Mouse (Mus musculus): ENCODE results near the gene Hunk. TPM values are rescaled to one million over a fixed set of nuclear protein-coding genes. Genes with fewer than 3 reads are reported as not detected.

Gene Hunk
- polyA plus RNA-seq, 1 experiment, result 2.9 TPM

- 84% methylated on average over 9 of the region's 9 CpGs for WGBS
These were observed 38.6 kb downstream of the Hunk start for GRCm38 (mm10) chr16:90424391-90424790.

GRCm38 (mm10) chr16:90426234-90426633 is 40.4 kb downstream of the Hunk start:
- 78% methylated on average over 5 of the region's 5 CpGs for whole genome bisulfite sequencing
- TF ChIP-seq POLR2A (IDR thresholded peaks at IDR 0.05; ENCODE audit: control insufficient read depth, extremely low read depth, insufficient read depth, low read length, poor library complexity) (no peak), CTCF (IDR thresholded peaks at IDR 0.05; ENCODE audit: borderline replicate concordance, control insufficient read depth, extremely low read depth, insufficient read depth, low read length, poor library complexity) (no peak)
- H3K36me3 ChIP-seq (ENCODE audit: control insufficient read depth, insufficient read depth, low read length), result no peaks in the 10 kb centered on the region
- no peak overlapping the region for H3K4me3 ChIP-seq (ENCODE audit: control insufficient read depth, insufficient read depth, low read length)
- H3K27me3 ChIP-seq (ENCODE audit: control insufficient read depth, insufficient read depth, low read length), result no peaks in the 10 kb centered on the region
- no peak for DNase-seq
- no peak overlapping the region for H3K27ac ChIP-seq (ENCODE audit: control insufficient read depth, insufficient read depth, low read length)
- H3K4me1 ChIP-seq (replicated peaks; ENCODE audit: control insufficient read depth, insufficient read depth, low read length), result no peaks in the 10 kb centered on the region

More at GRCm38 (mm10) chr16:90424391-90424790, 38.6 kb downstream of the Hunk start:
- no peak for TF ChIP-seq POLR2A (IDR thresholded peaks at IDR 0.05; ENCODE audit: control insufficient read depth, extremely low read depth, insufficient read depth, low read length, poor library complexity)
- no peak for TF ChIP-seq CTCF (IDR thresholded peaks at IDR 0.05; ENCODE audit: borderline replicate concordance, control insufficient read depth, extremely low read depth, insufficient read depth, low read length, poor library complexity)
- Histone ChIP-seq H3K27me3 (ENCODE audit: control insufficient read depth, insufficient read depth, low read length) (no peaks in the 10 kb centered on the region), H3K4me3 (ENCODE audit: control insufficient read depth, insufficient read depth, low read length) (no peak overlapping the region), H3K27ac (ENCODE audit: control insufficient read depth, insufficient read depth, low read length) (no peak overlapping the region), H3K36me3 (ENCODE audit: control insufficient read depth, insufficient read depth, low read length) (no peaks in the 10 kb centered on the region), H3K4me1 (replicated peaks; ENCODE audit: control insufficient read depth, insufficient read depth, low read length) (no peaks in the 10 kb centered on the region)
- DNase-seq, result no peak

GRCm38 (mm10) chr16:90427838-90428630 is 42.2 kb downstream of the Hunk start:
- DNase-seq, result no peak
- Histone ChIP-seq H3K27ac (ENCODE audit: control insufficient read depth, insufficient read depth, low read length) (no peak overlapping the region), H3K4me1 (replicated peaks; ENCODE audit: control insufficient read depth, insufficient read depth, low read length) (no peaks in the 10 kb centered on the region), H3K27me3 (ENCODE audit: control insufficient read depth, insufficient read depth, low read length) (no peaks in the 10 kb centered on the region), H3K36me3 (ENCODE audit: control insufficient read depth, insufficient read depth, low read length) (no peaks in the 10 kb centered on the region), H3K4me3 (ENCODE audit: control insufficient read depth, insufficient read depth, low read length) (no peak overlapping the region)
- 94% methylated on average over 8 of the region's 8 CpGs for WGBS
- TF ChIP-seq CTCF (IDR thresholded peaks at IDR 0.05; ENCODE audit: borderline replicate concordance, control insufficient read depth, extremely low read depth, insufficient read depth, low read length, poor library complexity) (no peak), POLR2A (IDR thresholded peaks at IDR 0.05; ENCODE audit: control insufficient read depth, extremely low read depth, insufficient read depth, low read length, poor library complexity) (no peak)

- TF ChIP-seq POLR2A (IDR thresholded peaks at IDR 0.05; ENCODE audit: control insufficient read depth, extremely low read depth, insufficient read depth, low read length, poor library complexity) (no peak), CTCF (IDR thresholded peaks at IDR 0.05; ENCODE audit: borderline replicate concordance, control insufficient read depth, extremely low read depth, insufficient read depth, low read length, poor library complexity) (no peak)
- 99% methylated on average over 12 of the region's 12 CpGs for WGBS
These were observed 47.7 kb downstream of the Hunk start for GRCm38 (mm10) chr16:90433551-90433950.

GRCm38 (mm10) chr16:90435231-90435630 is 49.4 kb downstream of the Hunk start:
- Histone ChIP-seq H3K36me3 (ENCODE audit: control insufficient read depth, insufficient read depth, low read length) (no peaks in the 10 kb centered on the region), H3K4me3 (ENCODE audit: control insufficient read depth, insufficient read depth, low read length) (no peak overlapping the region), H3K27me3 (ENCODE audit: control insufficient read depth, insufficient read depth, low read length) (no peaks in the 10 kb centered on the region), H3K27ac (ENCODE audit: control insufficient read depth, insufficient read depth, low read length) (no peak overlapping the region), H3K4me1 (replicated peaks; ENCODE audit: control insufficient read depth, insufficient read depth, low read length) (no peaks in the 10 kb centered on the region)
- no peak for DNase-seq
- TF ChIP-seq POLR2A (IDR thresholded peaks at IDR 0.05; ENCODE audit: control insufficient read depth, extremely low read depth, insufficient read depth, low read length, poor library complexity) (no peak), CTCF (IDR thresholded peaks at IDR 0.05; ENCODE audit: borderline replicate concordance, control insufficient read depth, extremely low read depth, insufficient read depth, low read length, poor library complexity) (no peak)
- 58% methylated on average over 4 of the region's 4 CpGs for WGBS

More at GRCm38 (mm10) chr16:90433551-90433950, 47.7 kb downstream of the Hunk start:
- H3K4me3 ChIP-seq (ENCODE audit: control insufficient read depth, insufficient read depth, low read length), result no peak overlapping the region
- no peak for DNase-seq
- H3K27me3 ChIP-seq (ENCODE audit: control insufficient read depth, insufficient read depth, low read length), result no peaks in the 10 kb centered on the region
- no peaks in the 10 kb centered on the region for H3K36me3 ChIP-seq (ENCODE audit: control insufficient read depth, insufficient read depth, low read length)
- no peaks in the 10 kb centered on the region for H3K4me1 ChIP-seq (replicated peaks; ENCODE audit: control insufficient read depth, insufficient read depth, low read length)
- H3K27ac ChIP-seq (ENCODE audit: control insufficient read depth, insufficient read depth, low read length), result no peak overlapping the region

- Histone ChIP-seq H3K4me3 (ENCODE audit: control insufficient read depth, insufficient read depth, low read length) (no peak overlapping the region), H3K27me3 (ENCODE audit: control insufficient read depth, insufficient read depth, low read length) (no peaks in the 10 kb centered on the region), H3K36me3 (ENCODE audit: control insufficient read depth, insufficient read depth, low read length) (no peaks in the 10 kb centered on the region), H3K27ac (ENCODE audit: control insufficient read depth, insufficient read depth, low read length) (no peak overlapping the region), H3K4me1 (replicated peaks; ENCODE audit: control insufficient read depth, insufficient read depth, low read length) (no peaks in the 10 kb centered on the region)
- DNase-seq, result no peak
- TF ChIP-seq POLR2A (IDR thresholded peaks at IDR 0.05; ENCODE audit: control insufficient read depth, extremely low read depth, insufficient read depth, low read length, poor library complexity) (no peak), CTCF (IDR thresholded peaks at IDR 0.05; ENCODE audit: borderline replicate concordance, control insufficient read depth, extremely low read depth, insufficient read depth, low read length, poor library complexity) (no peak)
- WGBS, result 78% methylated on average over 5 of the region's 5 CpGs
These were observed 51.5 kb downstream of the Hunk start for GRCm38 (mm10) chr16:90437276-90437675.

All from thymus, adult 2 months (tissue).